Mouse (Mus musculus): ENCODE data around the gene Pck1. TPM values are rescaled to one million over a fixed set of nuclear protein-coding genes. Genes with fewer than 3 reads are reported as not detected.

The Pck1 gene
- polyA plus RNA-seq, 1 experiment from 2014 or later: not detected

DNA sequence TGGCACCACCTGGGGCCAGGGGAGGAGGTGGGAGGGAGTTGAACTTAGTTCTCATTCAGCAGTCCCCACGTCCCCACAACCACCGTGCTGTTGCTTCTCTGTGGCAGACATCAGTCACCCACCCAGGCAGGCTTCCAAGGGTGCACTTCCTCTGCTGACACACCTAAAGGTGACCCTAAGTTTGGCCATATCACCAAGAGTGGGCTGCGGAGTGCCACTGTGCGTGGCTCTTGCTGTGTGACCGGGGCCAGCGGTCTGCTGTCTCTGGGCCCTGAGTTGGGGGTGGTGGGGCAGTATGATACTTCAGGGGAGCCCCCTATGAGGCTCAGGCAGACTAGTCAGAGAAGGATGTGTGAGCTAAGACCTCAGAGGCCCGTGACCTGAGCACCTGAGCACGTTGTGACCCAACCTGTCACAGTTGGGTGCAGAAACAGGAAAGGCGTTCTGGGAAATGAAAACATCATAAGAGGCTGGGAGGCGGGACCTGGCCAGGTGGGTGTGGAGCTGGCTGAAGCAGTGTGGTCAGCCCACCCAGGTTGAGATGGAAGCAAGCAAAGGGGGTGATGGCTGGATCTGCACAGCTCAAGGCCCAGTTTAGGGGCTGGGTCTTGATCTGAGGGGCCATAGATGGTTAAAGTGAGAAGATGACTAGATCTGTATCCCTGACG, 28.0 kb downstream of the Pck1 start:
- Histone ChIP-seq H3K9me3 (peaks cover under 1% of the 10 kb centered on the region; the same call in 1 of the 2 replicates), H3K27ac (no peak overlapping the region), H3K36me3 (no peaks in the 10 kb centered on the region), H3K4me1 (replicated peaks) (peaks cover 9% of the 10 kb centered on the region), H3K27me3 (ENCODE audit: insufficient read depth, poor library complexity, severe bottlenecking) (peaks cover 10% of the 10 kb centered on the region; the same call in 1 of the 2 replicates), H3K4me3 (no peak overlapping the region)
- peak; percentile 1 for DNase-seq (ENCODE audit: low spot score)
- WGBS: 84% methylated on average over 11 of the region's 11 CpGs

DNA sequence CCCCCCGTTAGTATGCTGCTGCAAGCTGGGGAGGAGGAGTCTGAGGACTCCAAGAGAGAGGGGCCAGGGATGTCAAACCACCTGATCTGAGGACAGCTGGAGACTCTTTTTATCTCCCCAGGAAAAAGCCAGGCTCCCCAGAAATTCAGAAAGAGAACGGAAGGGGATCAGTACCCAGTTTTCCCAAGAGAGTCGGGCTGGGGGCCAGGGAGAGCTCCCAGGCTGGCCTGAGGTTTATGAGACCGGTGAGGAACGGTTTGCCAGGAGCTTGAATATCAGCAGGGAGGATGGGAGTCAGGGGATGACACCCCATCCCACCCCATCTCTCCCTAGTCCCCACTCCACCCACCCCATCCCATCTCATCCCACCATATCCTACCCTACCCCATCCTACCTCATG, 28.6 kb downstream of the Pck1 start:
- no peak overlapping the region for H3K4me3 ChIP-seq
- peaks cover 9% of the 10 kb centered on the region for H3K4me1 ChIP-seq (replicated peaks)
- no peak for DNase-seq (ENCODE audit: low spot score)
- peaks cover 10% of the 10 kb centered on the region; the same call in 1 of the 2 replicates for H3K27me3 ChIP-seq (ENCODE audit: insufficient read depth, poor library complexity, severe bottlenecking)
- WGBS: 51% methylated on average over 5 of the region's 5 CpGs
- no peaks in the 10 kb centered on the region for H3K36me3 ChIP-seq
- H3K9me3 ChIP-seq: no peaks in the 10 kb centered on the region
- 0 out of 2 replicates have a peak overlapping the region, but pooled peaks have one; percentile 50 for H3K27ac ChIP-seq

DNA sequence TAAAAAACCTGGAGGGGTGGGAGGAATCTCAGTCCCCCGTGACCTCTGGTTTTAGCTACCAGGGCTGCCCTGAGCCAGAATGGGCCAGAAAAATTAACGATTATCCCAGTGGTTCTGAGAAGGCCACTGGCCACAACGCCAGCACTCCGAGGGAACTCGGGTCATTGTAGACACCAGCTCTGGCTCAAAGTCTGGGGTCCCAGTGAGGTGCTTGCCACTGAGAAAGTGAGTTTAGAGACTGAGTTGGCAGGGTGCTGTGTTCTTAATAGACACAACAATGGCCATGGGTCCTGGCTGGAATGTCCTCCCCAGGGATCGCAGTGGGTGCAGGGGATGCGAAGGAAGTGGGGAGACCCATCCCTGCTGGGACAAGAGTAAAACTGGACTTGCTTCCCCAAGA, 29.1 kb downstream of the Pck1 start:
- no peak for DNase-seq (ENCODE audit: low spot score)
- Histone ChIP-seq H3K4me1 (replicated peaks) (peaks cover 9% of the 10 kb centered on the region), H3K36me3 (no peaks in the 10 kb centered on the region), H3K4me3 (no peak overlapping the region), H3K9me3 (no peaks in the 10 kb centered on the region), H3K27me3 (ENCODE audit: insufficient read depth, poor library complexity, severe bottlenecking) (peaks cover 11% of the 10 kb centered on the region; the same call in 1 of the 2 replicates), H3K27ac (0 out of 2 replicates have a peak overlapping the region, but pooled peaks have one; percentile 50)
- WGBS: 88% methylated on average over 7 of the region's 7 CpGs

DNA sequence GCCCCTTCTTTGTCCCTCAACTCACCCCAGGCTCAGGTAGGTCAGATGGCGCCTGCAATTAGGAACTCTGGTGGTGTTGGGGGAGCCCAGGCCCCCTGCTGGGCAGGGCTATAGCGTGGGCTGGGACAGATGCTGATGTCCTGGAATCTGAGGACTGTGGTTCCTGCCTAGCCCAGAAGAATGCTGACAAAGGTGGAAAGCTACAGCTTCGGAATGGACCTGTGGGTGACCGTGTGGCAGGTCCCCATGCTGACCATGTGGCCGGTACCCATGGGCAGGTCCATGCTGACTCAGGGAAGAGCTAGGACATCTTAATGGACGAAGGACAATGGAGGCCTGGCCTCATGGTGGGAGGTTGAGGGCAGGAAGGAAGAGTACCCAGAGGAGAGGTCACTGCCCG, 29.9 kb downstream of the Pck1 start:
- WGBS: 74% methylated on average over 7 of the region's 7 CpGs
- Histone ChIP-seq H3K9me3 (no peaks in the 10 kb centered on the region), H3K4me1 (replicated peaks) (peaks cover 12% of the 10 kb centered on the region), H3K27ac (0 out of 2 replicates have a peak overlapping the region, but pooled peaks have one; percentile 50), H3K36me3 (no peaks in the 10 kb centered on the region), H3K4me3 (no peak overlapping the region), H3K27me3 (ENCODE audit: insufficient read depth, poor library complexity, severe bottlenecking) (peaks cover 17% of the 10 kb centered on the region)
- DNase-seq (ENCODE audit: low spot score): no peak

DNA sequence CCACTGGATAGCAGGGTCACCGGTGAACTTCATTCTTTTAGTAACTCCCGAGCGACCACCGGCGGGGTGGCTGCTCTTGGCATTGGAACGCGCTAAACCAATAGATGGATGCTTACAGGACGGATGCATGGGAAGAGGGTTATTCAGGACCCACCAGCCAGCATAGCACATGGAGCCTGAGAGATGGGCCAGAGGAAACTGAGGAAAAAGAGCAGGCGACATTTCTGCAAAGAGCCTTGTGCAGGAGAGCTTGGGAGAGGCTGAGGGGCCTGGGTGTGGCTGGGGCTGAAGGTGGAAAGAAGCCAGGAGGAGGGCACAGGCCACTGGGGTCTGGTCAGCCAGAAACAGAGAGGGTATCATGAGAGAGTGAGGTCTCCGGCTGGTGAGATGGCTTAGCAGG, 30.5 kb downstream of the Pck1 start:
- no peak for DNase-seq (ENCODE audit: low spot score)
- Histone ChIP-seq H3K9me3 (no peaks in the 10 kb centered on the region), H3K27me3 (ENCODE audit: insufficient read depth, poor library complexity, severe bottlenecking) (peaks cover 17% of the 10 kb centered on the region), H3K4me1 (replicated peaks) (peaks cover 12% of the 10 kb centered on the region), H3K27ac (0 out of 2 replicates have a peak overlapping the region, but pooled peaks have one; percentile 69), H3K4me3 (no peak overlapping the region), H3K36me3 (no peaks in the 10 kb centered on the region)
- WGBS: 94% methylated on average over 10 of the region's 10 CpGs

DNA sequence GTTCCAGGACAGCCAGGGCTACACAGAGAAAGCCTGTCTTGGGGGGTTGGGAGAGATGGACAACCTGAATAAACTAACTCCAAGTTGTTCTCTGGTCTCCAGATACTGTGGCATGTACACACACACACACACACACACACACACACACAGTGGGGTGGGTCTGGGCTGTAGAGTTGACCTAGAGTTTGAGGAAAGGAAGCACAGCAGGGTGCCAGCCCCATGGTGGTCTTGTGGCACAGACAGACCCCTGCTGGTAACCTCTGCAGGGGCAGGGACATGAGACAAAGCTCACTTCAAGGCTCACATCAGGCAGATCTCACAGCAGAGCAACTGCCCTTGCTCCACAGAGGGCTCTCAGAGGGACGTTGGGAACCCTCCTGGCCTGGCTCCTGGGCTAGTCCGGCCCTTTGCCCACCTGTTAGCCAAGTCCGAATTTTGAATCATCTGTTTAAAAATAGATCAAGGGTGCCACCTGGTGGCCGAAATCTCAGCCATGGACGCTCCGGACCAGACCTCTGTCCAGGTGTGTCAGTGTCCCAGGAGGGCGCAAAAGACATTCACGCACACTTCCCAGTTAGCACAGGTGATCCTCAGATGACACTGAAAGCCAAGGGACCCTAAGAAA, 31.1 kb downstream of the Pck1 start:
- Histone ChIP-seq H3K9me3 (no peaks in the 10 kb centered on the region), H3K27ac (no peak overlapping the region), H3K4me1 (replicated peaks) (peaks cover 12% of the 10 kb centered on the region), H3K27me3 (ENCODE audit: insufficient read depth, poor library complexity, severe bottlenecking) (peaks cover 17% of the 10 kb centered on the region), H3K4me3 (no peak overlapping the region), H3K36me3 (no peaks in the 10 kb centered on the region)
- 13% methylated on average over 8 of the region's 8 CpGs for WGBS
- peak; percentile 76 for DNase-seq (ENCODE audit: low spot score)

DNA sequence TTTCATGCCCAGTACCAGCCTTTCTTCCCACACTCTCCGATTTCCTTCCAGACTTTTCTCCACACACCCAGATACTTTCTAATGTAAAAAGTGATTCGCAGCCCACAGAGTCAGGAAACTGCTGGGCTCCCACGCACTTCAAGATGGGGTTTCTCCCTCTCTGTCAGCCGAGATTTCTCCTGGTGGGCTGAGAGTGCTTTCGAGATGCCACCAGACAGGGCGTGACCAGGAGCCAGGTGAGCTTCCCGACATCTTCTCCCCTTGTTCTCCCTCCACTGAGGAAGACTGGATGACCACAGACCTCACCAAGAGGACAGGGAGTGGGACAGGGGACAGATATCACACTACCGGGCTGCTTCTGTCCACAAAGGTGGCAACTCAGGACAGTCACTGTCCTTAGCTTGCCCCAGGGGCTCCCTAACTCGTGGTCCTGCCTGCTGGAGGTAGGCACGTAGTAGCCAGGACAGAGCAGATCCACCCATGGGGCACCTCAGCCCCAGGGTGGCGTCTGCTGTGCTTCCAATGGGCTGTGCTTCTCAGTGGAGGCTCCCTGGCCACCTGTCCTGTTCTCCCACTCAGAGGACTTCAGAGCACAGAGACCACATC, 31.7 kb downstream of the Pck1 start:
- 62% methylated on average over 11 of the region's 11 CpGs for WGBS

DNA sequence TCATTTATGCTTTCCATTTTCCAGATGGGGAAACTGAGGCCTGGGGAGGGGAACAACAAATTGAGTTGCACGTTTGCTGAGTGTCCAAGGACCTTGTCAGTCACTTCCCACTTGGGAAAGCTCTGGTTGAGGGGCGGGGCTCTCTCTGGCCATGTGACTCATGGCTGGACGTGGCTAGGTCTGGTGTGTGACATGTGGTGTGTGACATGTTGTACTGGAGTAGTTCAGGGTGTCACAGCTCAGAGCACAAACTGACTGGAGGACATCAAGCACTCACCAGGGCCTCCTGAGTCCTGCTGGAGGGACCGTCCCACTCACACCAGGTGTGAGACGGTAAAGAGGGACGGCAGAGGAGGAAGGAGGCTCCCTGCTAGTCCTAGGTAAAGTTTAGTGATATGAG, 32.4 kb downstream of the Pck1 start:
- 75% methylated on average over 6 of the region's 6 CpGs for WGBS
- no peak for DNase-seq (ENCODE audit: low spot score)
- Histone ChIP-seq H3K9me3 (no peaks in the 10 kb centered on the region), H3K4me1 (replicated peaks) (peaks cover 12% of the 10 kb centered on the region), H3K36me3 (no peaks in the 10 kb centered on the region), H3K4me3 (no peak overlapping the region), H3K27ac (no peak overlapping the region), H3K27me3 (ENCODE audit: insufficient read depth, poor library complexity, severe bottlenecking) (peaks cover 17% of the 10 kb centered on the region)

More for the DNA sequence above, 31.7 kb downstream of the Pck1 start:
- Histone ChIP-seq H3K4me1 (replicated peaks) (peaks cover 12% of the 10 kb centered on the region), H3K4me3 (no peak overlapping the region), H3K36me3 (no peaks in the 10 kb centered on the region), H3K9me3 (no peaks in the 10 kb centered on the region), H3K27me3 (ENCODE audit: insufficient read depth, poor library complexity, severe bottlenecking) (peaks cover 17% of the 10 kb centered on the region), H3K27ac (no peak overlapping the region)
- no peak for DNase-seq (ENCODE audit: low spot score)

DNA sequence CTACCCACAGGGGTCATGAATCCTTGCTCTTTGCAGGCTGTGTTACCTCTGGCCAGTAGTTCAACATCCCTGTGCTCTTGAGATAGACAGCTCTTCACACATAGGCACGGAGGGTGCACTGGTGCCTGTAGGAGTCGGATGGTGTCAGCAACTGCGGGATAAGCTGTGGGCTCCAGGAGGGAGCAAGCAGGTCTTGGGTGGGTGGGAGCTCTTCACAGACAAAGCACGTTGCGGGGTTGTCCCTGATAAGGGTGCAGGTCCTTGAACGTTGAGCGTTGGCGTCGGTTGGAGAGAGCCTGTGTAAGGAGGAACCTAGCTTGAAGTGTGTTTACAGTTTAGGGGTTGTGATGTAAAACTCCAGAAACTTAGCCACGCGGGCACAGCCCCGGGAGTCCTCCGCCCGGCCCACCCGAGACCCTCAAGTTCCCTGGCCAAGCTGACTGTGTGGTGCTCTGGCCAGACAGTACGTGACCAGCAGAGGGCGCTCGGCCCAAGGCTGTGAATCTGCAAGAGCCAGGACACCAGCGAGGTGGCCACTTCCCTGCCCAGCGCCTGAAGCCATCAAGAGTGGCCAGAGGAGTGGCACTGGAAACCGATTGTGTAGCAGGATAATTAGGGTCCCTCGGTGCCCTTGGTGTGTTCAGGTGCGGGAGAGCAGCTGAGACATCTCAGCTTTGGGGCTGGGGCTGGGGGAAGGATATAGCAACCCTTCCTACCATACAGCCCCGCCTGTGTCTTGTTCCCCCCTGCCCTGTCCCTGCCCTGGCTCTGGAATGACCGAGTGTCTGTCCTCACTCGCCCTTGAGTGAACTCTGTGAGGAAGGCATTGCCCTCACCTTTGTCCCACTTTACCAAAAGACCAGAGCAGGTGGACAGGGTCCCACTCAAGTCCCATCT, 33.4 kb downstream of the Pck1 start:
- no peaks in the 10 kb centered on the region for H3K9me3 ChIP-seq
- 36% methylated on average over 26 of the region's 26 CpGs for WGBS

DNA sequence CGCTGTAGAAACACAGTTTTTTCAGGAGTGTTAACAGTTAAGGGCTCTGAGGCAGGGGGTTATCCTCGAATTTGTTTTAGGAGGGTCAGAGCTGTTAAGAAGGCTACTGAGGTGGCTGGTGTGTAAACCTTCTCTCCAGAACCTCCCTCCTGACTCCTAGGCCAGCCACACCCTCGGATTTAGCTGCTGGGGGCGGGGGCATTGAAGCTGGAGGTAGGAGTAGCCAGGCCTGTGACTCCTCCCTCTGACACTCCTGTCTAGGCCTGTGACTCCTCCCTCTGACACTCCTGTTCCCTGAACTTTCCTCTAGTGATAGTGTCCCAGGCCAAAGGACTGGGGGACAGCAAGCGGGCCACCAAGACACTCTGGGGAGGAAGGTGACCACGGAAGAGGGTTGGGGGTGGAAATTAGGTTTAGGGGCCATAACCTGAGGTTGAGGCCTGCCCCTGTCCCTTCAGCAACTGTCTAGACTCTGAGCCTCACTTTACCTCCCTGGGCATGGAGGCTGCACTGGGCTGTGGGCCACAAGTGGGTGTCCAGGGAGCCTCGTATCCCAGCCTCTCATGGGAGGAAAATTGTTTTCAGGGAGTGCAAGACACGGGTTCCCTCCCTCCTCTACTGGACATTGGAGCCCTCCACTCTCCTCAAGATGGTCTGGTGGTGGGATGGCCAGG, 34.5 kb downstream of the Pck1 start:
- H3K9me3 ChIP-seq: no peaks in the 10 kb centered on the region
- no peaks in the 10 kb centered on the region for H3K36me3 ChIP-seq
- H3K27me3 ChIP-seq (ENCODE audit: insufficient read depth, poor library complexity, severe bottlenecking): peaks cover 17% of the 10 kb centered on the region
- no peak overlapping the region for H3K27ac ChIP-seq
- peaks cover 12% of the 10 kb centered on the region for H3K4me1 ChIP-seq (replicated peaks)
- H3K4me3 ChIP-seq: no peak overlapping the region
- 36% methylated on average over 8 of the region's 8 CpGs for WGBS
- no peak for DNase-seq (ENCODE audit: low spot score)

More for the DNA sequence above, 33.4 kb downstream of the Pck1 start:
- Histone ChIP-seq H3K36me3 (no peaks in the 10 kb centered on the region), H3K27me3 (ENCODE audit: insufficient read depth, poor library complexity, severe bottlenecking) (peaks cover 17% of the 10 kb centered on the region), H3K4me1 (replicated peaks) (peaks cover 12% of the 10 kb centered on the region), H3K27ac (no peak overlapping the region), H3K4me3 (no peak overlapping the region)
- peak; percentile 87 for DNase-seq (ENCODE audit: low spot score)

DNA sequence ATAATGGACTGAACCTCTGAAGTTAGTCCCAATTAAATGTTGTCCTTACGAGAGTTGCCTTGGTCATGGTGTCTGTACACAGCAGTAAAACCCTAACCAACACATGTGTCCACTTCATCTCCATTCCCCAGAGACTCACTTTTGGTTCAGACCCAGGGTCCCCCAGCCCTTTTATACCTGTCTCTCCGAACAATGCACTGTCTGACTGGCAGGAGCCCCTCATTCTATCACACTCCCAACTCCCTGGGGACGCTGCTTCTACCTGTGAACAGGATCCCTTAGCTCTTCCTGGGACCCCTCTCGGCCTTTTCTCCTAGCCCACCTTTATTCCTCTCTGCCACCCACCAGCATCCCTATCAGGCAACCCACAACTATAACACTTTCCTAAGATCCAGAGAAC, 41.9 kb downstream of the Pck1 start:
- DNase-seq (ENCODE audit: low spot score): peak; percentile 0
- H3K4me3 ChIP-seq: no peak overlapping the region
- no peaks in the 10 kb centered on the region for H3K27me3 ChIP-seq (ENCODE audit: insufficient read depth, poor library complexity, severe bottlenecking)
- H3K9me3 ChIP-seq: no peaks in the 10 kb centered on the region
- no peak overlapping the region for H3K27ac ChIP-seq
- 88% methylated on average over 4 of the region's 4 CpGs for WGBS
- H3K36me3 ChIP-seq: no peaks in the 10 kb centered on the region
- H3K4me1 ChIP-seq (replicated peaks): no peaks in the 10 kb centered on the region

All from hindbrain, embryonic 10.5 days (tissue).